Mouse (Mus musculus): Measurements from ENCODE around the gene Col2a1. TPM values are rescaled to one million over a fixed set of nuclear protein-coding genes. Genes with fewer than 3 reads are reported as not detected.
A peak's percentile ranks its signal among the peaks of the same experiment; 100 is the strongest.

The Col2a1 gene
- total and polyA plus RNA-seq, 2 experiments from 2014 or later, result 0.18 to 0.38 TPM

DNA sequence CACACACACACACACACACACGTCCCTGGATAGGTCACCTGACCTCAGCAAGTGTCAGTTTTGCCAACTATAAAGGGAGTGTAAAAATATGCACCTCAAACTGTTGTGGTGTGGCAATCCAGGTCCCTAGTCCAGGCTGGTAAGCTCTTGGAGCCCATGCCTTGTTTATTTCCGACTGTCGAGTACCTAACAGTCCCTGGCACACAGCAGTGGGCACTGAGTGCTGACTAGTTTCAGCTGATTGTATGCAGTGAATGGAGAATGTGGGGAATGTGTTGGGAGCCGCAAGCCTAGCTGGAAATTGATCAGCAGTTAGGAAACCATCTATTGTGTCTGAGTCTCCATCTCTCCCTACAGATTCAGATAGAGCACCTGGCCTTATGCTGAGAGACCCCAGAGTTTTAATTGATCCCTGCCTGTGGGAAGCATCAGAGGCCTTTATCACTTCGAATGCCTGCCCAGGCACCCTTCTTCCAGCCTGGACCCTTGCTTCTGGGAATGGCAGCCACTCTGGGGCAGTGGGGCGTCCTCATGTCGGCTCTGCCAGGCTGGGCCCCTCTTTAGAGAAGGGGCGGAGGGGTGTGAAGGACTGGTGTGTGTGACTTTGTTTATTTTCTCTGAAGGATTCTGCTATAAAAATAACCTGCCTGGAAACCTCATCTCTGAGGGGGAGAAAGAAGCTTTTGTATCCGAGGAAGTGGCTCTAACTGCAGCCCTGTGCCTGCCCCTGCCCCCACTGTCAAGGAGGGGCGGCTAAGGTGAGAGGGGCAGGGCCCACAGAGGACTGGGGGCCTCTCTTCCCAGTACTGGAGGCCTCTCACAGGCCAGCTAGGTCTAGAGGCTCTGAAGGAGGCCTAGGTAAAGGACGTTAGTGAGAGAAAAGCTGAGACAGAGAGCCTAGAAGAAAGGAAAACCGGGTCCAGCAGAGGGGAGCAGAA is 22.7 kb upstream of the Col2a1 start:
- no peak for TF ChIP-seq EP300 (IDR thresholded peaks at IDR 0.05; ENCODE audit: low read depth)
- TF ChIP-seq CTCF (IDR thresholded peaks at IDR 0.05; ENCODE audit: low read depth), result no peak
- Histone ChIP-seq H3K27me3 (ENCODE audit: control insufficient read depth, insufficient read depth, low read length) (0 out of 2 replicates have a peak, but pooled peaks cover 3% of the 10 kb centered on the region), H3K4me3 (ENCODE audit: low read depth, low read length) (no peak overlapping the region), H3K36me3 (replicated peaks; ENCODE audit: control insufficient read depth, insufficient read depth, low read length) (no peaks in the 10 kb centered on the region), H3K4me2 (ENCODE audit: low read depth, low read length) (no peak overlapping the region), H3K9ac (replicated peaks; ENCODE audit: low read depth, low read length) (no peak overlapping the region), H3K27ac (ENCODE audit: low read depth) (peak overlapping the region; percentile 51), H3K9me3 (replicated peaks; ENCODE audit: control insufficient read depth, low read length) (no peaks in the 10 kb centered on the region), H3K4me1 (ENCODE audit: control insufficient read depth, insufficient read depth) (peaks cover 11% of the 10 kb centered on the region)
- WGBS, result 23% methylated on average over 12 of the region's 12 CpGs
- peak; percentile 84 for ATAC-seq (ENCODE audit: insufficient read depth, low read depth)
- DNase-seq (ENCODE audit: low spot score), result peak; percentile 68

DNA sequence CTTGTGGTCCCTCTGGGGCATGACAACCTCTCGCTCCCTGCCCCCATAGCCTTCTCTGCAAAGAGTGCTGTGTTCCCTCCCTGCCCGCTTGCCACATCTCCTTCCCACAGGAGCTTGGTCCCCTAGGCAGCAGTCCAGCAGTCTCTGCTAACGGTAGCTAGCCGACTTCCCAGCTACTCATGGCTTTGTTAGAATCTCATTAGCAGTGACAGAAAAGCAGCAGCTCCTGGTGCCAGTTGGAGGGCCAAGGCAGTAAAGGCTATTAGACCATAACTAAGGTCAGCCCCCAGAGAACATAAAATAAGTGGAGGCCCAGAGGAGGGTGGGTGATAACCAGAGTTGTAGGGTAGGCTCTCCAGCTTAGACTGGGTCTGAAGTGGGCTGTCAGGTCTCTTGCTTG is 21.1 kb upstream of the Col2a1 start:
- Histone ChIP-seq H3K4me2 (ENCODE audit: low read depth, low read length) (no peak overlapping the region), H3K9ac (replicated peaks; ENCODE audit: low read depth, low read length) (no peak overlapping the region), H3K27ac (ENCODE audit: low read depth) (no peak overlapping the region), H3K4me3 (ENCODE audit: low read depth, low read length) (no peak overlapping the region), H3K27me3 (ENCODE audit: control insufficient read depth, insufficient read depth, low read length) (0 out of 2 replicates have a peak, but pooled peaks cover 3% of the 10 kb centered on the region), H3K36me3 (replicated peaks; ENCODE audit: control insufficient read depth, insufficient read depth, low read length) (no peaks in the 10 kb centered on the region), H3K4me1 (ENCODE audit: control insufficient read depth, insufficient read depth) (peaks cover 11% of the 10 kb centered on the region), H3K9me3 (replicated peaks; ENCODE audit: control insufficient read depth, low read length) (no peaks in the 10 kb centered on the region)
- ATAC-seq (ENCODE audit: insufficient read depth, low read depth) (no peak), DNase-seq (ENCODE audit: low spot score) (no peak)
- TF ChIP-seq EP300 (IDR thresholded peaks at IDR 0.05; ENCODE audit: low read depth) (no peak), CTCF (IDR thresholded peaks at IDR 0.05; ENCODE audit: low read depth) (no peak)
- 34% methylated on average over 4 of the region's 4 CpGs for WGBS

DNA sequence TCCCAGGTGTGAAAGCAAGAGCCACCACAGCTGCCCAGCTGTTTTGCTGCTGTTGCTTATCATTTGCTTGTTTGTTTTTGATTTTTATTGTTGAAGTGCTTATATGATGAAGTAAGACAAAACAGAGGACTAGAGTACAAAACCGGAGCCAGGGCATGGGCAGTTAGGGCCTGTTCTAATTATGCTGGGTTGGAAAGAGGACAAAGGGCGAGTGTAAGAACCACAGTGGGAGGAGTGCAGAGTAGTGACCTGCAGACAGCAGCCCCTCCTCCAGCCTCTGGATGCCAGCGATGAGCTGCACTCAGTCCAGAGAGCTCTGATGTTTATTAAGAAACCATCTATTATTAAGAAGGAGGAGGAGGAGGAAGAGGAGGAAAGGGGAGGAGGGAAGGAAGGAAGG is 18.6 kb upstream of the Col2a1 start:
- H3K4me3 ChIP-seq (ENCODE audit: low read depth, low read length), result no peak overlapping the region
- H3K27ac ChIP-seq (ENCODE audit: low read depth), result no peak overlapping the region
- H3K9ac ChIP-seq (replicated peaks; ENCODE audit: low read depth, low read length), result no peak overlapping the region
- H3K36me3 ChIP-seq (replicated peaks; ENCODE audit: control insufficient read depth, insufficient read depth, low read length), result no peaks in the 10 kb centered on the region
- 0 out of 2 replicates have a peak, but pooled peaks cover 3% of the 10 kb centered on the region for H3K27me3 ChIP-seq (ENCODE audit: control insufficient read depth, insufficient read depth, low read length)
- ATAC-seq (ENCODE audit: insufficient read depth, low read depth) (no peak), DNase-seq (ENCODE audit: low spot score) (no peak)
- no peaks in the 10 kb centered on the region for H3K9me3 ChIP-seq (replicated peaks; ENCODE audit: control insufficient read depth, low read length)
- 64% methylated on average over 3 of the region's 3 CpGs for WGBS
- H3K4me1 ChIP-seq (ENCODE audit: control insufficient read depth, insufficient read depth), result peaks cover 11% of the 10 kb centered on the region
- H3K4me2 ChIP-seq (ENCODE audit: low read depth, low read length), result no peak overlapping the region
- TF ChIP-seq CTCF (IDR thresholded peaks at IDR 0.05; ENCODE audit: low read depth) (no peak), EP300 (IDR thresholded peaks at IDR 0.05; ENCODE audit: low read depth) (no peak)

DNA sequence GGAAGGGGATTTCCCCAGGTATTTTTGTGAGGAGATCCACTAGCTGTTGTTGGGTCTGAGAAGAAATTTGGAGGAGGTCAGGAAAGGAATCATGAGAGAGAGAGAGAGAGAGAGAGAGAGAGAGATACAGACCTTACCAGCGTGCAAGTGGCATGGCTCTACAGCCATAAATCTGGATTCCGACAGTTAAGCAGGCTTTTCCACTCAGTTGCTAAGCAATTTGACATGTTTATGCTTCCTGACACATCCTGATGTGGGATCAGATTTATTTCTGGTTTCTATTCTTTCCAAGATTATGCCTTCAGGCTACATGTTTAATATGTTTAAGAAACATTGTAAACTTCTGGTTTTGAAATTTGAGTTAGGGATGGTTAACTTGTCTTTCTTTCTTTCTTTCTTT is 17.4 kb upstream of the Col2a1 start:
- no peak for TF ChIP-seq CTCF (IDR thresholded peaks at IDR 0.05; ENCODE audit: low read depth)
- TF ChIP-seq EP300 (IDR thresholded peaks at IDR 0.05; ENCODE audit: low read depth), result no peak
- H3K4me1 ChIP-seq (ENCODE audit: control insufficient read depth, insufficient read depth), result peaks cover 11% of the 10 kb centered on the region
- no peak overlapping the region for H3K4me2 ChIP-seq (ENCODE audit: low read depth, low read length)
- no peaks in the 10 kb centered on the region for H3K36me3 ChIP-seq (replicated peaks; ENCODE audit: control insufficient read depth, insufficient read depth, low read length)
- no peak overlapping the region for H3K9ac ChIP-seq (replicated peaks; ENCODE audit: low read depth, low read length)
- no peak for DNase-seq (ENCODE audit: low spot score)
- H3K27ac ChIP-seq (ENCODE audit: low read depth), result no peak overlapping the region
- H3K27me3 ChIP-seq (ENCODE audit: control insufficient read depth, insufficient read depth, low read length), result 0 out of 2 replicates have a peak, but pooled peaks cover 3% of the 10 kb centered on the region
- ATAC-seq (ENCODE audit: insufficient read depth, low read depth), result no peak
- WGBS, result 63% methylated on average over 2 of the region's 2 CpGs
- H3K9me3 ChIP-seq (replicated peaks; ENCODE audit: control insufficient read depth, low read length), result no peaks in the 10 kb centered on the region
- no peak overlapping the region for H3K4me3 ChIP-seq (ENCODE audit: low read depth, low read length)

DNA sequence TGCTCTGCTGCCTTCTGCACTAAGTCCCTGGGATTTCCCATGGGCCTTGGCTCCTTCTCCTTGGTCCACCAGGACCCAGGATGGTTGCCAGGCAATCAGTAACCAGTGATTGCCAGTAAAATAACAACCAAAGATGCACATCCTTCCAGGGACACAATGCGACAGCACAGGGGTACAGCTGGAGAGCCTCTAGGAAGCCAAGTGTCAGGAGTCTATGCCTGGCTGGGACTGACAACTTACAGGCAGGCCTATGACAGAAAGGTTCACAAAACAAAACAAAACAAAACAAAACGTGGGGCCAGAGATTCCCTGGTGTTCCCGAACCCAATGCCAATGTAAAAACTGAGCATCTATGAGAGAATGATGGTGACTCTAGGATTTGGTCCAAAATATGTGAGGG is 14.6 kb upstream of the Col2a1 start:
- H3K27me3 ChIP-seq (ENCODE audit: control insufficient read depth, insufficient read depth, low read length), result no peaks in the 10 kb centered on the region
- H3K4me3 ChIP-seq (ENCODE audit: low read depth, low read length), result no peak overlapping the region
- TF ChIP-seq CTCF (IDR thresholded peaks at IDR 0.05; ENCODE audit: low read depth), result no peak
- TF ChIP-seq EP300 (IDR thresholded peaks at IDR 0.05; ENCODE audit: low read depth), result no peak
- no peak overlapping the region for H3K4me2 ChIP-seq (ENCODE audit: low read depth, low read length)
- no peak overlapping the region for H3K9ac ChIP-seq (replicated peaks; ENCODE audit: low read depth, low read length)
- no peaks in the 10 kb centered on the region for H3K9me3 ChIP-seq (replicated peaks; ENCODE audit: control insufficient read depth, low read length)
- no peak for ATAC-seq (ENCODE audit: insufficient read depth, low read depth)
- DNase-seq (ENCODE audit: low spot score), result no peak
- H3K36me3 ChIP-seq (replicated peaks; ENCODE audit: control insufficient read depth, insufficient read depth, low read length), result no peaks in the 10 kb centered on the region
- WGBS, result 58% methylated on average over 3 of the region's 3 CpGs
- H3K4me1 ChIP-seq (ENCODE audit: control insufficient read depth, insufficient read depth), result no peaks in the 10 kb centered on the region
- no peak overlapping the region for H3K27ac ChIP-seq (ENCODE audit: low read depth)

All from heart, postnatal 0 days (tissue).